Mouse (Mus musculus): ENCODE measurements at regions not wholly inside any gene's neighbourhood (a gene's known extent, or its start where the extent isn't known, plus 50 kb on each side); places are given as distances from the start of the nearest gene placed in this dataset.

- H3K4me1 ChIP-seq (ENCODE audit: insufficient read depth): no peaks in the 10 kb centered on the region
- H3K27ac ChIP-seq (ENCODE audit: low read depth, low read length): no peak overlapping the region
- TF ChIP-seq CTCF (IDR thresholded peaks at IDR 0.05; ENCODE audit: low read depth): no peak; the same call in 1 of the 2 replicates
- H3K36me3 ChIP-seq (ENCODE audit: insufficient read depth): no peaks in the 10 kb centered on the region
- no peak overlapping the region for H3K4me2 ChIP-seq (ENCODE audit: low read depth)
- no peaks in the 10 kb centered on the region for H3K27me3 ChIP-seq (ENCODE audit: insufficient read depth, low read length)
- no peaks in the 10 kb centered on the region for H3K9me3 ChIP-seq (ENCODE audit: low read length)
- no peak for DNase-seq
- no peak overlapping the region for H3K4me3 ChIP-seq (ENCODE audit: low read depth, low read length)
- WGBS: 56% methylated on average over 12 of the region's 12 CpGs
- no peak for ATAC-seq
- H3K9ac ChIP-seq: no peak overlapping the region
These were observed 89.9 kb upstream of the Agap1 start for GRCm38 (mm10) chr1:89364547-89365305.

DNA sequence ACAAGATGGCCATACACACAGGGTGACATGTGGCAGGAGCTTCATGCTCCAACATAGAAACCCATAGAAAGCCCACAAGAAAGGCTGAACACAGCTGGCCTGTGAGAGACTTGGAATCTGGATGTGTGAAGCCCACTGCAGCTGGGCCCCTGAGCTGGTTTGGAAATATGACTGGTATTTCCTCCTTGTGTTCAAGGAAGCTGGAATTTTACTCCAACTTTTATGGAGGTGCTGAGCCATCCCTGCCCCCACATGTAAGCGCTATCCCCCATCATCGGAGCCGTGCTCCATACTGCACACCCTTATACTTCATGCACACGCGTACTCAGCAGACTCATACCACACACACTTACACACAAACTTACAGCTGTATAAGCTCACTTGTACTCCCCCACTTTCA is 87.7 kb upstream of the Agap1 start:
- H3K9ac ChIP-seq: no peak overlapping the region
- no peaks in the 10 kb centered on the region for H3K9me3 ChIP-seq (ENCODE audit: low read length)
- H3K4me2 ChIP-seq (ENCODE audit: low read depth): no peak overlapping the region
- no peaks in the 10 kb centered on the region for H3K27me3 ChIP-seq (ENCODE audit: insufficient read depth, low read length)
- 95% methylated on average over 5 of the region's 5 CpGs for WGBS
- H3K4me3 ChIP-seq (ENCODE audit: low read depth, low read length): no peak overlapping the region
- H3K4me1 ChIP-seq (ENCODE audit: insufficient read depth): no peaks in the 10 kb centered on the region
- H3K27ac ChIP-seq (ENCODE audit: low read depth, low read length): no peak overlapping the region
- TF ChIP-seq CTCF (IDR thresholded peaks at IDR 0.05; ENCODE audit: low read depth): no peak
- ATAC-seq (no peak), DNase-seq (no peak)
- H3K36me3 ChIP-seq (ENCODE audit: insufficient read depth): no peaks in the 10 kb centered on the region

- H3K4me2 ChIP-seq (ENCODE audit: low read depth): no peak overlapping the region
- 0 out of 2 replicates have a peak, but pooled peaks cover under 1% of the 10 kb centered on the region for H3K9me3 ChIP-seq (ENCODE audit: low read length)
- H3K27ac ChIP-seq (ENCODE audit: low read depth, low read length): no peak overlapping the region
- DNase-seq (no peak), ATAC-seq (no peak)
- H3K4me1 ChIP-seq (ENCODE audit: insufficient read depth): no peaks in the 10 kb centered on the region
- no peaks in the 10 kb centered on the region for H3K36me3 ChIP-seq (ENCODE audit: insufficient read depth)
- H3K27me3 ChIP-seq (ENCODE audit: insufficient read depth, low read length): no peaks in the 10 kb centered on the region
- H3K9ac ChIP-seq: no peak overlapping the region
- H3K4me3 ChIP-seq (ENCODE audit: low read depth, low read length): no peak overlapping the region
- TF ChIP-seq CTCF (IDR thresholded peaks at IDR 0.05; ENCODE audit: low read depth): no peak
These were observed 80.8 kb upstream of the Agap1 start for GRCm38 (mm10) chr1:89373806-89374205.

GRCm38 (mm10) chr1:89374271-89374670 is 80.3 kb upstream of the Agap1 start:
- H3K4me1 ChIP-seq (ENCODE audit: insufficient read depth): no peaks in the 10 kb centered on the region
- no peak overlapping the region for H3K4me2 ChIP-seq (ENCODE audit: low read depth)
- no peak overlapping the region for H3K9ac ChIP-seq
- 97% methylated on average over 2 of the region's 2 CpGs for WGBS
- DNase-seq: no peak
- H3K4me3 ChIP-seq (ENCODE audit: low read depth, low read length): no peak overlapping the region
- H3K27me3 ChIP-seq (ENCODE audit: insufficient read depth, low read length): no peaks in the 10 kb centered on the region
- no peak for ATAC-seq
- no peak overlapping the region for H3K27ac ChIP-seq (ENCODE audit: low read depth, low read length)
- no peaks in the 10 kb centered on the region for H3K36me3 ChIP-seq (ENCODE audit: insufficient read depth)
- no peak for TF ChIP-seq CTCF (IDR thresholded peaks at IDR 0.05; ENCODE audit: low read depth)
- peaks cover 5% of the 10 kb centered on the region; the same call in 1 of the 2 replicates for H3K9me3 ChIP-seq (ENCODE audit: low read length)

GRCm38 (mm10) chr1:89382021-89382420 is 72.6 kb upstream of the Agap1 start:
- no peak for TF ChIP-seq CTCF (IDR thresholded peaks at IDR 0.05; ENCODE audit: low read depth)
- DNase-seq (no peak), ATAC-seq (no peak)
- no peak overlapping the region for H3K4me3 ChIP-seq (ENCODE audit: low read depth, low read length)
- WGBS: 79% methylated on average over 6 of the region's 6 CpGs
- H3K4me1 ChIP-seq (ENCODE audit: insufficient read depth): no peaks in the 10 kb centered on the region
- H3K36me3 ChIP-seq (ENCODE audit: insufficient read depth): no peaks in the 10 kb centered on the region
- no peak overlapping the region for H3K27ac ChIP-seq (ENCODE audit: low read depth, low read length)
- peaks cover 6% of the 10 kb centered on the region; the same call in 1 of the 2 replicates for H3K9me3 ChIP-seq (ENCODE audit: low read length)
- H3K9ac ChIP-seq: no peak overlapping the region
- H3K27me3 ChIP-seq (ENCODE audit: insufficient read depth, low read length): no peaks in the 10 kb centered on the region
- no peak overlapping the region for H3K4me2 ChIP-seq (ENCODE audit: low read depth)

DNA sequence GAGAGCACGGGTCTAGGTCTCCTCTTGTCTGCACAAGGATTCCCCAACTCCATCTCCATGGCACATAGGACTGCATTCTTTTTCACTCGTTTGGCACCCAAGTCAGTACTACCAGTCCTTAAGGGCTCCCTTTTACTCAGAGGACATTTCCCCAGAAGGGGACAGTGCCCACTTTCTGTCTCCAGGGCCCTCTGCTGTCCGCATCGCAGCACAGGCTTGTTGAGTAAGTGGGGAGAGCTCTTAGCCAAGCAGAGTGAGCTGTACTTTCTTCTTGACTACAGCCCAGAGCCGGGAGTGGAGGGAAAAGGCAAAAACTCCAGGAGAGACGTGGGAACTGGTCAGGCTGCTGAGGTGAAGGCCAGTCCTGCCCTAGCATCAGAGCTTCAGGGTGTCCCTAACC is 69.5 kb upstream of the Agap1 start:
- DNase-seq (no peak), ATAC-seq (no peak)
- 69% methylated on average over 6 of the region's 6 CpGs for WGBS

DNA sequence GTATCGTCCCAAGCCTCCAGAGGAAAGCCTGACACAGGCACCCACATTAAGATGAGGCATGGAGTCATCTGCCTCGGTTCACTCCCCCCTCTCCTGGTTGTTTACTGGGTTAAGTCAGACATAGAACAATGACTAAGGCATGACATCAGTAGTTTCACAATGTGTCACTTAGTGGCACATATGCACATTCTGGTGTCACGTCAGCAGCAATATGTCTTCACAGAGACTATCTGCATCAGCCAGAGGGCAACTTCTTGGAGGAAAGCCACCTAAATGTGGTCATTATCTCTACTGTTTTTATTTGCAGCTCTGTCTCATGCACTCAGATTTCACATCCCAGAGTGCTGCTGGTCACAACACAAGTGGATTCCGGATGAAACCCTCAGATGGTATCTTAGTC is 61.9 kb upstream of the Agap1 start:
- H3K4me1 ChIP-seq (ENCODE audit: insufficient read depth): no peaks in the 10 kb centered on the region
- no peak for TF ChIP-seq CTCF (IDR thresholded peaks at IDR 0.05; ENCODE audit: low read depth)
- H3K36me3 ChIP-seq (ENCODE audit: insufficient read depth): no peaks in the 10 kb centered on the region
- no peaks in the 10 kb centered on the region for H3K27me3 ChIP-seq (ENCODE audit: insufficient read depth, low read length)
- H3K4me2 ChIP-seq (ENCODE audit: low read depth): no peak overlapping the region
- DNase-seq (no peak), ATAC-seq (no peak)
- no peak overlapping the region for H3K9ac ChIP-seq
- no peaks in the 10 kb centered on the region for H3K9me3 ChIP-seq (ENCODE audit: low read length)
- 79% methylated on average over 4 of the region's 4 CpGs for WGBS
- no peak overlapping the region for H3K27ac ChIP-seq (ENCODE audit: low read depth, low read length)
- no peak overlapping the region for H3K4me3 ChIP-seq (ENCODE audit: low read depth, low read length)

More for the DNA sequence above, 69.5 kb upstream of the Agap1 start:
- no peak overlapping the region for H3K4me2 ChIP-seq (ENCODE audit: low read depth)
- no peak overlapping the region for H3K4me3 ChIP-seq (ENCODE audit: low read depth, low read length)
- H3K4me1 ChIP-seq (ENCODE audit: insufficient read depth): no peaks in the 10 kb centered on the region
- no peak overlapping the region for H3K27ac ChIP-seq (ENCODE audit: low read depth, low read length)
- no peak overlapping the region for H3K9ac ChIP-seq
- no peaks in the 10 kb centered on the region for H3K9me3 ChIP-seq (ENCODE audit: low read length)
- no peaks in the 10 kb centered on the region for H3K27me3 ChIP-seq (ENCODE audit: insufficient read depth, low read length)
- H3K36me3 ChIP-seq (ENCODE audit: insufficient read depth): no peaks in the 10 kb centered on the region
- peak; percentile 29; the same call in 1 of the 2 replicates for TF ChIP-seq CTCF (IDR thresholded peaks at IDR 0.05; ENCODE audit: low read depth)
